Mouse (Mus musculus): ENCODE data around the gene 9230112D13Rik.

- TF ChIP-seq CTCF (IDR thresholded peaks at IDR 0.05; ENCODE audit: low read depth) (peak; percentile 49), EP300 (IDR thresholded peaks at IDR 0.05; ENCODE audit: low read depth) (no peak)
Observed at GRCm38 (mm10) chr14:34514120-34514519, 8.5 kb downstream of the 9230112D13Rik start.

All from heart, postnatal 0 days (tissue).